Mouse (Mus musculus) lung, adult 2 months (tissue): Measurements from ENCODE around the gene Hamp. TPM values are rescaled to one million over a fixed set of nuclear protein-coding genes. Genes with fewer than 3 reads are reported as not detected.
"Not testable (repeated sequence)": the region's sequence is repeated elsewhere in the genome, so short reads cannot be mapped to it uniquely, and the experiment has no call there.

Experiments used
- DNase-seq: peaks from one replicate; pipeline ENCODE4 v3.0.0; 2022
- H3K4me1 ChIP-seq: fragments of 200-500 bp; 2 replicates; pipeline ENCODE4 v1.6.1; 2011; ENCODE audit warnings: low read length; ENCODE audit not compliant: control insufficient read depth, insufficient read depth
- H3K4me3 ChIP-seq: fragments of 200-500 bp; replicated peaks from 2 replicates; pipeline ENCODE3; 2011; ENCODE audit warnings: low read depth, mild to moderate bottlenecking, control low read depth, low read length; ENCODE audit errors: extremely low read depth
- CTCF ChIP-seq: fragments of 200-500 bp; IDR thresholded peaks from 2 replicates; pipeline ENCODE4 v1.5.1; 2011; ENCODE audit warnings: mild to moderate bottlenecking, low read length, control low read depth; ENCODE audit not compliant: insufficient read depth
- POLR2A ChIP-seq: fragments of 200-500 bp; IDR thresholded peaks from 2 replicates; pipeline ENCODE4 v1.6.1; 2011; ENCODE audit warnings: low read depth, mild to moderate bottlenecking, control low read depth, low read length, borderline replicate concordance; ENCODE audit errors: extremely low read depth
- WGBS: fragments of 180-500 bp; shearing (Covaris S2); methylation state at CpG from one replicate; pipeline ENCODE4 v1.1.7; 2018; 5-methylcytosine and 5-hydroxymethylcytosine counted together
- polyA plus RNA-seq: library from polyadenylated mRNA; depleted of rRNA; stranded (reverse); fragments of >200 nt; gene quantifications from 2 replicates; pipeline ENCODE4 v1.2.3, GENCODE M21; 2012

Hamp gene
- polyA plus RNA-seq, 1 experiment = 34.5 TPM

- H3K4me3 ChIP-seq, H3K4me1 ChIP-seq, DNase-seq: not testable (repeated sequence)
- WGBS = 53% methylated on average over 6 of the region's 6 CpGs
Measured at GRCm38 (mm10) chr7:30935422-30936099, 8.3 kb downstream of the Hamp start.

- not testable (repeated sequence) for H3K4me3 ChIP-seq, DNase-seq, H3K4me1 ChIP-seq
- 62% methylated on average over 2 of the region's 2 CpGs for WGBS
Measured at GRCm38 (mm10) chr7:30924581-30924980, 19.3 kb downstream of the Hamp start, which contains the start of gene Hamp2. Gene Hamp2 (minus strand): TSS chr7:30924681.

GRCm38 (mm10) chr7:30924071-30924470, 19.8 kb downstream of the Hamp start:
- no peak for TF ChIP-seq CTCF
- no peak for TF ChIP-seq POLR2A
- WGBS = 44% methylated on average over 3 of the region's 3 CpGs
- no peak overlapping the region for H3K4me3 ChIP-seq
- no peaks in the 10 kb centered on the region for H3K4me1 ChIP-seq
- DNase-seq = no peak

- not testable (repeated sequence) for DNase-seq, H3K4me3 ChIP-seq, H3K4me1 ChIP-seq
- 39% methylated on average over 3 of the region's 3 CpGs for WGBS
Measured at GRCm38 (mm10) chr7:30922490-30922889, 21.3 kb downstream of the Hamp start.

- DNase-seq = no peak
- 64% methylated on average over 3 of the region's 3 CpGs for WGBS
- TF ChIP-seq CTCF (no peak), POLR2A (no peak)
- H3K4me1 ChIP-seq = no peaks in the 10 kb centered on the region
- no peak overlapping the region for H3K4me3 ChIP-seq
Measured at GRCm38 (mm10) chr7:30920217-30920616, 23.6 kb downstream of the Hamp start.

DNA sequence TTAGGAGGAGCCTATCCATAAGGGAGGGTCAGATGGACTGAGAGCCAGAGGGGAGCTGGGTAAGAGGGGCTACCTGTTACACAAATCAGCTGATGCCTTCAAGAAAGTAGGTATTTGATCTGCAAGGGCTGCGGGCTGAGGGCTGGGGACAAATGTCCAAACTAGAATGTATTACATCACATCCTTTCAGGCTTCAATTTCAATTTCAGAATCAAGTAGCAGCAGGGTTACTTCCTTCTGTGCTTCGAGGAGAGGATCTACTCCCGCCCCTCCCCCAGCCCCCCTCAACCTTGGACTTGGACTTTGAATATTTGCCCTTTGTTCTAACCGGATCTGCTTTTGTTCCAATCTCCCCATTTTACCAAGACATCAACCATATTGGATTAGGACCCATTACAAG, 26.6 kb downstream of the Hamp start:
- no peaks in the 10 kb centered on the region for H3K4me1 ChIP-seq
- TF ChIP-seq CTCF = no peak
- no peak for TF ChIP-seq POLR2A
- DNase-seq = no peak
- 32% methylated on average over 4 of the region's 4 CpGs for WGBS
- no peak overlapping the region for H3K4me3 ChIP-seq

- no peak for TF ChIP-seq POLR2A
- no peak for DNase-seq
- no peaks in the 10 kb centered on the region for H3K4me1 ChIP-seq
- H3K4me3 ChIP-seq = no peak overlapping the region
- WGBS = 28% methylated on average over 6 of the region's 6 CpGs
Measured at GRCm38 (mm10) chr7:30916713-30917112, 27.1 kb downstream of the Hamp start.

DNA sequence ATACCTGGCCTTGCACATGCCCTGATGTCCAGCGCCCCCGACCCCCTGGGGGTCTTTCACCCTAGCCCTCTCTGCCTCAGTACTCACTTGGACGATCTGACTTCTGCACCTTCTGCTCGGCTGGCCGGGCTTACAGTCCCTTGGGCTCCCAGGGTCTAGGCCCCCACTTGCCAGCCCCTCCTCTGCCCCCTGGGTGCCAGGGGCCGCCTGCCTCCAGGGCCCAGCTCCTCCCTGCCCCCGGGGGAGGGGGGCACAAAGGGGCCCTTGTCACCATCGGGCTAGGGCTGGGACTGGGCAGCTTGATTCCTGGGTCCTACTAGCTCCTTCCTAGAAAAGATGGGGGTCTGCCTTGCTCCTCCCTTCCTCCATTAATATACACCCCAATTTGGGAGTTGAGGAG, 29.1 kb downstream of the Hamp start, which contains the start of gene Mag:
Gene Mag, minus strand, starts transcription at position 142 of the 400 bp plus-strand sequence.
- no peak for DNase-seq
- TF ChIP-seq CTCF (no peak), POLR2A (no peak)
- 75% methylated on average over 8 of the region's 8 CpGs for whole genome bisulfite sequencing

DNA sequence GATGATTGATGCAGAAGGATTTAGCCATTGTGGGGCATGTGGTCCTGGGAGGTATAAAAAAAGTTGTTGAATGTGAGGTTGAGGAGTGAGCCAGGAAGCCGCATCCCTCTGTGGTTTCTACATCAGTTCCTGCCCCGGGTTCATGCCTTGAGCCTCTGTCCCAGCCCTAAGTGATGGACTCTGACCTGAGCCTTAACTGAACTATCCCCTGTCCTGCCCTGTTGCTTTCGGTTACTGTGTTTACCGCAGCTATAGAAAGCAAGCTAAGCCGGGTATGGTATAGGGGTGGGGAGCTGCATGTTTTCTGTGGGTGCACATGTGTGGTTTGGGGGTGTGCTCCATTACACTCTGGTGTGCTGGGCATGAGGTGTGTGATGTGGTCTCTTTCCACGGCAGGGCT, 34.1 kb downstream of the Hamp start:
- no peak overlapping the region for H3K4me3 ChIP-seq
- no peak for DNase-seq
- WGBS = 63% methylated on average over 6 of the region's 6 CpGs
- TF ChIP-seq CTCF (no peak), POLR2A (no peak)
- H3K4me1 ChIP-seq = peaks cover 2% of the 10 kb centered on the region; the same call in 1 of the 2 replicates

More for the DNA sequence above, 29.1 kb downstream of the Hamp start, which contains the start of gene Mag:
- Histone ChIP-seq H3K4me3 (no peak within 1 kb of the TSS), H3K4me1 (no peaks in the 10 kb centered on the region)

DNA sequence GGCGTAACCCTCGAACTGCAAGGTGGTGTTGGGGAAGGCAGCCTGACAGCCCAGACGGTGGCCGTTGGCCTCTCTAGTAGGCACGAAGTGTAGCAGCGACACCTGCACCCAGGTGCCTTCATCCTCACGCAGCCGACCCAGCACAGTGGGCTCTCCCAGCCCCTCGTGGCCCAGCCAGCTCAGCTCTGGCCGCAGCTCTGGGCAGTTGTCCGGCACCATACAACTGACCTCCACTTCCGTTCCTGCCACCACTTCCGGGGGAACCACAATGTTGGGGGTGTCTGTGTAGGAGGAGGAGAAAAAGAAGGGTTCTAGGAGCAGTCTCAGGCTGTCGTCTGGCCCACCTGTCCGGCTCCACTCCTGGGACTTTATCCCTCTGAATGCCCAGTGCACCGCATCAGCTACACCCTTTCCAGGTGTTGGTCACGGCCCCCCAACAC, 34.8 kb downstream of the Hamp start:
- 19% methylated on average over 17 of the region's 17 CpGs for WGBS
- DNase-seq = no peak
- H3K4me3 ChIP-seq = peak overlapping the region; percentile 51
- H3K4me1 ChIP-seq = peaks cover 2% of the 10 kb centered on the region; the same call in 1 of the 2 replicates
- TF ChIP-seq CTCF (no peak), POLR2A (no peak)
